Comparison of ENCODE assay signal across 17 mouse cellular contexts in the genomic region with DNA sequence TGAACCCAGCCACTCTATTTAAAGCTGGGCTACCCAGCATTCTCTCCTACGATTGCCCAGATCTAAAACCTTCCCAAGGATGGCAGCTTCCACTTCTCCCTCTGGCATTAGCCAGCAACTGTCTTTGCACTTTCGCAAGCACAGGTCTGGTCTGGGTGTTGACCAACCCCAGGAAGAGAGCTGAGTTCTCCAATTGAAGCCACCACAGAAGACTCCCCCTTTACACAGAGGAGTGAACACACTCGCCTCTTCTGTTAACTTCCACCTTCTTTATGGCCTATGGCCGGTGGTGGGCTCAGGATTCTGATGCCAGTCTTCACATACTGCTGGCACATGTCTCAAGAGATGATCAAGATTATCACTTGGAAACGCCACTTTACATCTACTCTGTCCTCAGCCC. TPM values are rescaled to one million over a fixed set of nuclear protein-coding genes. Genes with fewer than 3 reads are reported as not detected.
"Had no signal": no experiment of that assay in that cellular context is flagged by ENCODE, and none has a peak within 500 bp of the region (broad histone marks: within the 10 kb centered on the region; RNA-seq: fewer than 3 reads in every experiment).

No protein-coding gene starts in this region.

- H3K9ac ChIP-seq: kidney, embryonic 15.5 days; liver, embryonic 15.5 days; lung, embryonic 15.5 days; midbrain, embryonic 15.5 days had no signal

- H3K4me2 ChIP-seq: kidney, embryonic 15.5 days; liver, embryonic 11.5 days; liver, embryonic 15.5 days; lung, embryonic 15.5 days; midbrain, embryonic 15.5 days had no signal

- ATAC-seq: intestine, embryonic 16.5 days; midbrain, embryonic 15.5 days had no signal

- H3K27ac ChIP-seq: kidney, embryonic 15.5 days; left cerebral cortex, adult 2 months; limb, embryonic 10.5 days; liver, embryonic 15.5 days; lung, embryonic 15.5 days; macrophage; midbrain, embryonic 15.5 days had no signal

- H3K27me3 ChIP-seq: kidney, embryonic 15.5 days; liver, embryonic 15.5 days; lung, embryonic 15.5 days; midbrain, embryonic 15.5 days had no signal

- DNase-seq: kidney, adult 2 months; kidney, postnatal 14 days; right cerebral cortex, adult 18-20 months; right cerebral cortex, postnatal 25 days; thymus, adult 2 months; thymus, postnatal 25 days had no signal

- H3K4me3 ChIP-seq: kidney, embryonic 15.5 days; left cerebral cortex, adult 2 months; limb, embryonic 10.5 days; liver, embryonic 15.5 days; lung, embryonic 15.5 days; midbrain, embryonic 15.5 days had no signal

- H3K9me3 ChIP-seq: kidney, embryonic 15.5 days; limb, embryonic 10.5 days; liver, embryonic 15.5 days; lung, embryonic 15.5 days; midbrain, embryonic 15.5 days had no signal

RNA-seq across cellular contexts. Expression of gene Ldlrad1, which starts 41.2 kb away (rescaled TPM):
- total RNA-seq: left cerebral cortex, adult 2 months had no signal
- polyA plus RNA-seq: intestine, embryonic 16.5 days; kidney, adult 2 months; kidney, embryonic 15.5 days; limb, embryonic 10.5 days; liver, embryonic 11.5 days; liver, embryonic 15.5 days; lung, embryonic 15.5 days; macrophage; midbrain, embryonic 15.5 days; neural tube, embryonic 14.5 days; stomach, embryonic 14.5 days had no signal
